Mouse (Mus musculus) cortical plate, adult 2 months (tissue): ENCODE results near the gene Plekhg1.

Source experiments
- CTCF ChIP-seq: fragments of 200-500 bp; IDR thresholded peaks from 2 replicates; pipeline ENCODE4 v1.5.1; 2011; ENCODE audit warnings: mild to moderate bottlenecking, control low read depth, low read length; ENCODE audit not compliant: insufficient read depth; ENCODE audit errors: extremely low read depth
- POLR2A ChIP-seq: fragments of 200-500 bp; IDR thresholded peaks from 2 replicates; pipeline ENCODE4 v1.6.1; 2011; ENCODE audit warnings: mild to moderate bottlenecking, low read length, control low read depth; ENCODE audit not compliant: insufficient read depth; ENCODE audit errors: extremely low read depth

DNA sequence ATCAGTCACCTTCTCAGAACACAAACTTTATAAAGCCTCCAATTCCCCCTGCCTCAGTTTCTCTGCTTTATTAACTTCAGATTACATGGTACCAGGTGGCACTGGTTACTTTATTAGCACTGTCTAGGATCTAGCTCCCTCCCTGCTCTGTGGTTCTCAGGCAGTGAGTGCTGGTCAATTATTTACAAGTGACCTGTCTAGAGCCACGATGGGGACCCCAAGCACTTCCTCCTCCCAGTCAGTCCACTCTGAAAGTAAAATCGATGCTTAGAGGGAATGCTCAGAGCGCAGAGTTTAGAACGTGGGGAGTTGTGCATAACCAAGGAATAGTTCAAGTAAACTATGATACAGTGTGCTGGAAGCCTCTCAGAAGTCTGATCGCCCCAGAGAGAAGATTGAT lies 173.9 kb downstream of the Plekhg1 start:
- TF ChIP-seq POLR2A, result no peak
- TF ChIP-seq CTCF, result no peak
